Mouse (Mus musculus) heart, postnatal 0 days (tissue): ENCODE measurements around the gene D030056L22Rik. TPM values are rescaled to one million over a fixed set of nuclear protein-coding genes. Genes with fewer than 3 reads are reported as not detected.
A peak's percentile ranks its signal among the peaks of the same experiment; 100 is the strongest.

ENCODE experiments used
- ATAC-seq: fragments of 200-750 bp; cut with Nextera tagmentation; 2 replicates; pipeline ENCODE4 v1.8.0; 2017; ENCODE audit warnings: low read depth, moderate number of reproducible peaks, moderate library complexity; ENCODE audit not compliant: insufficient read depth
- DNase-seq: peaks from one replicate; pipeline ENCODE4 v3.0.0-alpha.2; 2016; ENCODE audit warnings: low spot score
- H3K27ac ChIP-seq: fragments of 300-500 bp; sonication (generic); 2 replicates; pipeline ENCODE4 v1.5.1; 2014; ENCODE audit warnings: low read depth, mild to moderate bottlenecking
- H3K27me3 ChIP-seq: fragments of 300-500 bp; sonication (generic); 2 replicates; pipeline ENCODE4 v1.6.1; 2014; ENCODE audit warnings: low read length, mixed read lengths; ENCODE audit not compliant: control insufficient read depth, insufficient read depth
- H3K36me3 ChIP-seq: fragments of 300-500 bp; sonication (generic); replicated peaks from 2 replicates; pipeline ENCODE4 v1.6.1; 2014; ENCODE audit warnings: low read length, mixed read lengths; ENCODE audit not compliant: control insufficient read depth, insufficient read depth
- H3K4me1 ChIP-seq: fragments of 300-500 bp; sonication (generic); 2 replicates; pipeline ENCODE4 v1.6.1; 2014; ENCODE audit warnings: antibody characterized with exemption; ENCODE audit not compliant: control insufficient read depth, insufficient read depth
- H3K4me2 ChIP-seq: fragments of 300-500 bp; sonication (generic); 2 replicates; pipeline ENCODE4 v1.6.1; 2014; ENCODE audit warnings: low read depth, mild to moderate bottlenecking, low read length, moderate library complexity
- H3K4me3 ChIP-seq: fragments of 300-500 bp; sonication (generic); 2 replicates; pipeline ENCODE4 v1.5.1; 2014; ENCODE audit warnings: low read depth, low read length
- H3K9ac ChIP-seq: fragments of 300-500 bp; sonication (generic); replicated peaks from 2 replicates; pipeline ENCODE4 v1.6.1; 2014; ENCODE audit warnings: low read depth, low read length, mixed read lengths
- H3K9me3 ChIP-seq: fragments of 300-500 bp; sonication (generic); replicated peaks from 2 replicates; pipeline ENCODE4 v1.6.1; 2016; ENCODE audit warnings: low read length; ENCODE audit not compliant: control insufficient read depth
- CTCF ChIP-seq: IDR thresholded peaks from 2 replicates; pipeline ENCODE4 v1.5.1; 2016; ENCODE audit warnings: antibody characterized with exemption, control low read depth, low read depth
- EP300 ChIP-seq: IDR thresholded peaks from 2 replicates; pipeline ENCODE4 v1.6.1; 2016; ENCODE audit warnings: antibody characterized with exemption, low read depth
- WGBS: fragments of 180-500 bp; shearing (Covaris S2); extraction: QIAGEN DNeasy Blood & Tissue Kit; methylation state at CpG from one replicate; pipeline ENCODE4 v1.1.7; 2014; 5-methylcytosine and 5-hydroxymethylcytosine counted together
- polyA plus RNA-seq: library from polyadenylated mRNA; unstranded; fragments of >200 nt; fragmentation: Nextera tagmentation; extraction: Ambion mirVana; gene quantifications from 2 replicates; pipeline ENCODE4 v1.2.1, GENCODE M21; 2015
- total RNA-seq: library from RNA; depleted of rRNA; stranded (reverse); fragments of >200 nt; gene quantifications from 2 replicates; pipeline ENCODE4 v1.2.3, GENCODE M21; 2014; ENCODE audit warnings: low replicate concordance; rRNA removed

Gene D030056L22Rik
- 16.9 and 33.9 TPM in 2 replicates for total RNA-seq
- polyA plus RNA-seq = 14.6 and 18.8 TPM in 2 replicates

DNA sequence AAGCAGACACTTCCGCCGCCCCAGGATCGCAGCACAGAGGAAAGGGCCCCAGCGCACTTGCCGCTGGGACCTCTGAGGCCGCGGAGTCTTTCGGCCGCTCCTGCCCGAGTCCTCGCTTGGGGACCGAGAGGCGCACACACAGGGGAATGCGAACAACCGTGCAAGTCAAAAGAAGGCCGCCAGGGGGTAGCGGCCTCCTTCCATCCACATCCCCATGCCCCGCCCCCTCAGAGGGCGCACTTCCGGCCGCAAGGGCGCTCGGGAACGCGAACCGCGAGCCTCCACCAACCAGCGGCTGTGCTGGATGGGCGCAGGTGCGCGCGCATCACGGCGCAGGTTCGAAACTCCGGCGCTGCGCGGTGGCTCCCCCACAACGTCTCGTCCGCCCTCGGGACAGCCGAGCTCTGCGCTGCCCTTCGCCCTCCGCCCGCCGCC lies at the start of gene D030056L22Rik:
Gene D030056L22Rik (plus strand): TSS at position 328 of the 435 bp plus-strand sequence.
- Histone ChIP-seq H3K27me3 (no peaks in the 10 kb centered on the region), H3K4me1 (peaks cover 9% of the 10 kb centered on the region), H3K4me3 (peak within 1 kb of the TSS; percentile 76), H3K9ac (peak within 1 kb of the TSS; percentile 76), H3K9me3 (no peaks in the 10 kb centered on the region), H3K36me3 (no peaks in the 10 kb centered on the region), H3K27ac (peak within 1 kb of the TSS; percentile 97), H3K4me2 (peak within 1 kb of the TSS; percentile 81)
- peak; percentile 96 for DNase-seq
- 0% methylated on average over 26 of the region's 49 CpGs for WGBS
- peak; percentile 97 for ATAC-seq
- TF ChIP-seq EP300 (peak; percentile 72), CTCF (peak; percentile 76)

GRCm38 (mm10) chr19:18663904-18664303 lies 49.1 kb upstream of the D030056L22Rik start:
- 51% methylated on average over 2 of the region's 2 CpGs for WGBS
- no peak for ATAC-seq
- H3K27ac ChIP-seq = no peak overlapping the region
- H3K4me1 ChIP-seq = no peaks in the 10 kb centered on the region
- no peak for DNase-seq
- no peaks in the 10 kb centered on the region for H3K9me3 ChIP-seq
- H3K4me2 ChIP-seq = no peak overlapping the region
- no peak overlapping the region for H3K4me3 ChIP-seq
- H3K36me3 ChIP-seq = no peaks in the 10 kb centered on the region
- TF ChIP-seq CTCF (no peak), EP300 (no peak)
- H3K27me3 ChIP-seq = no peaks in the 10 kb centered on the region
- no peak overlapping the region for H3K9ac ChIP-seq

GRCm38 (mm10) chr19:18666966-18667365 lies 46.0 kb upstream of the D030056L22Rik start:
- Histone ChIP-seq H3K36me3 (no peaks in the 10 kb centered on the region), H3K27ac (no peak overlapping the region), H3K9me3 (no peaks in the 10 kb centered on the region), H3K9ac (no peak overlapping the region), H3K4me3 (no peak overlapping the region), H3K4me2 (no peak overlapping the region), H3K4me1 (peaks cover 3% of the 10 kb centered on the region), H3K27me3 (no peaks in the 10 kb centered on the region)
- ATAC-seq (no peak), DNase-seq (no peak)
- WGBS = 86% methylated on average over 7 of the region's 7 CpGs
- TF ChIP-seq CTCF (no peak), EP300 (no peak)

DNA sequence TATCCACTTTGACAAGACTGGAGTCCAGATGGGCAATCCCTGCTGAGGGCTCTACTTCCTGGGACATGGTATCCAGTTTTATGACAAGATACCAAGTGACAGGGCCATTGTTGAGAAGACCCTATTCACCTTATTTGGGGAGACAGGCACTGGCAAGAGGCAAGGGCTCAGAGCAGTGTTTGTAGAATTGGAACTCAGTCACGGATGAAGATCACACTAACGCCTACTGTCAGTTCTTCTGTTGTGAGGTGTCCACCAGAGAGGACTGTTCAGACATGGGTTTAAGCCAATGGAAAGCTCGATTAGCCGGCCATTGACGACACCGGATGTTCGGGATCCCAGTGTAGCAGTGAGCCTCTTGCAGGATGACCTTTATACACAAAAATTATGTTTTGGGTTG lies 43.4 kb upstream of the D030056L22Rik start:
- Histone ChIP-seq H3K27ac (no peak overlapping the region), H3K4me3 (no peak overlapping the region), H3K9me3 (no peaks in the 10 kb centered on the region), H3K9ac (no peak overlapping the region), H3K4me1 (peaks cover 19% of the 10 kb centered on the region), H3K4me2 (no peak overlapping the region), H3K36me3 (no peaks in the 10 kb centered on the region), H3K27me3 (no peaks in the 10 kb centered on the region)
- DNase-seq (no peak), ATAC-seq (no peak)
- TF ChIP-seq CTCF (no peak), EP300 (no peak)
- 95% methylated on average over 7 of the region's 7 CpGs for WGBS

GRCm38 (mm10) chr19:18670608-18671007 lies 42.4 kb upstream of the D030056L22Rik start, which contains the start of gene Carnmt1:
Carnmt1 (plus strand) TSS chr19:18670764.
- TF ChIP-seq CTCF (no peak), EP300 (no peak)
- WGBS = under 1% methylated on average over 50 of the region's 58 CpGs

More at GRCm38 (mm10) chr19:18670608-18671007, 42.4 kb upstream of the D030056L22Rik start, which contains the start of gene Carnmt1:
- Histone ChIP-seq H3K9me3 (no peaks in the 10 kb centered on the region), H3K4me1 (peaks cover 19% of the 10 kb centered on the region), H3K4me3 (peak within 1 kb of the TSS; percentile 93), H3K36me3 (no peaks in the 10 kb centered on the region), H3K27me3 (no peaks in the 10 kb centered on the region), H3K4me2 (peak within 1 kb of the TSS; percentile 87), H3K27ac (peak within 1 kb of the TSS; percentile 93), H3K9ac (peak within 1 kb of the TSS; percentile 90)
- DNase-seq = peak; percentile 98
- peak; percentile 96 for ATAC-seq
